Mouse (Mus musculus): ENCODE results near the gene Ninj2. TPM values are rescaled to one million over a fixed set of nuclear protein-coding genes. Genes with fewer than 3 reads are reported as not detected.

Ninj2 gene
- polyA plus RNA-seq, 1 experiment from 2014 or later, result not detected

DNA sequence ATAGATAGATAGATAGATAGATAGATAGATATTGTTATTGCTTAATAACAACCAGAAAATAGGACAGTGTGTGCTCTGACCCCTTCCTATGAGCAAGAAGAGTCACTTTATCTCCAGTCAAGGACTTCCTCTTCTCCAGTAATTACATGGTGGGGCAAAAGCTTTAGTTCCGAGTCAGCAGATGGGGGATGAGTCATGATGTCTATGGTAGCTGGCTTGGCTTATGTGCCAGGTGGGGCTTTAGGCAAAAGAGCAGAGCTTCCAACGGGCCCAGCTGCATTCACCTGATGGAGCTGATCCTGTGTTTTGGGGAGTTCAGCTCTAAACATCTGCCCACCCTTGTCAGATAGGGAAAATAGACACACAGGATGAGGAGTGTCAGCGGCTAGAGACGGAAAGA is 62.4 kb downstream of the Ninj2 start:
- 86% methylated on average over 4 of the region's 4 CpGs for WGBS
- H3K9ac ChIP-seq (ENCODE audit: low read length), result no peak overlapping the region
- no peaks in the 10 kb centered on the region for H3K27me3 ChIP-seq (ENCODE audit: control insufficient read depth, insufficient read depth, low read length)
- H3K27ac ChIP-seq (ENCODE audit: low read depth, low read length), result no peak overlapping the region
- DNase-seq (ENCODE audit: low spot score, missing footprints), result no peak
- no peaks in the 10 kb centered on the region for H3K36me3 ChIP-seq (ENCODE audit: control insufficient read depth, insufficient read depth, low read length)
- ATAC-seq (ENCODE audit: low FRiP score), result no peak
- no peaks in the 10 kb centered on the region for H3K9me3 ChIP-seq (ENCODE audit: control insufficient read depth, low read length)
- H3K4me2 ChIP-seq, result no peak overlapping the region
- H3K4me1 ChIP-seq (ENCODE audit: control insufficient read depth, insufficient read depth, low read length), result peaks cover 2% of the 10 kb centered on the region; the same call in 1 of the 2 replicates
- no peak overlapping the region for H3K4me3 ChIP-seq (ENCODE audit: low read depth, low read length)

DNA sequence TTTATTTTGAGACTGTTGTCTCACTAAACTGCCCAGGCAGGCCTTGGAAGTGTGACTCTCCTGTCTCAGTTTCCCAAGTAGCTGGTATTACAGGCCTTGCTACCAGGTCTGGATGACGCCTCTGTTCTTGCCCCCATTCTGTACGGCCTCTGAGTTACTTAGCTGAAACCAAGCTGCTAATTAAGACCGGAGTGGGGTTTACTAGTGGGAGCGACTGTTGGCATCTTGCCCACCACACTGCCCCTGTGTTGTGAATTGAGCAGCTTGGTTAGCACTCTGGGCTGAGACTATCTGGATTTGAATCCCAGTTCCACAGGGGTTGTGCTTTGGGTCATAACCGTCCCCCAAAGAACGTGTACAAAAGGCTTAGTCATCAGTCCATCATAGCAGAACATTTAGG is 64.3 kb downstream of the Ninj2 start:
- peaks cover 2% of the 10 kb centered on the region; the same call in 1 of the 2 replicates for H3K4me1 ChIP-seq (ENCODE audit: control insufficient read depth, insufficient read depth, low read length)
- H3K4me3 ChIP-seq (ENCODE audit: low read depth, low read length), result no peak overlapping the region
- no peak overlapping the region for H3K27ac ChIP-seq (ENCODE audit: low read depth, low read length)
- WGBS, result 80% methylated on average over 6 of the region's 6 CpGs
- ATAC-seq (ENCODE audit: low FRiP score), result no peak
- DNase-seq (ENCODE audit: low spot score, missing footprints), result no peak
- H3K27me3 ChIP-seq (ENCODE audit: control insufficient read depth, insufficient read depth, low read length), result no peaks in the 10 kb centered on the region
- H3K9ac ChIP-seq (ENCODE audit: low read length), result no peak overlapping the region
- no peaks in the 10 kb centered on the region for H3K9me3 ChIP-seq (ENCODE audit: control insufficient read depth, low read length)
- H3K36me3 ChIP-seq (ENCODE audit: control insufficient read depth, insufficient read depth, low read length), result no peaks in the 10 kb centered on the region
- H3K4me2 ChIP-seq, result no peak overlapping the region

- DNase-seq (ENCODE audit: low spot score, missing footprints), result no peak
- no peaks in the 10 kb centered on the region for H3K9me3 ChIP-seq (ENCODE audit: control insufficient read depth, low read length)
- no peaks in the 10 kb centered on the region for H3K36me3 ChIP-seq (ENCODE audit: control insufficient read depth, insufficient read depth, low read length)
- no peak for ATAC-seq (ENCODE audit: low FRiP score)
- H3K4me3 ChIP-seq (ENCODE audit: low read depth, low read length), result no peak overlapping the region
- H3K27me3 ChIP-seq (ENCODE audit: control insufficient read depth, insufficient read depth, low read length), result no peaks in the 10 kb centered on the region
- no peak overlapping the region for H3K4me2 ChIP-seq
- 68% methylated on average over 9 of the region's 9 CpGs for WGBS
- H3K9ac ChIP-seq (ENCODE audit: low read length), result no peak overlapping the region
- no peak overlapping the region for H3K27ac ChIP-seq (ENCODE audit: low read depth, low read length)
- peaks cover 2% of the 10 kb centered on the region; the same call in 1 of the 2 replicates for H3K4me1 ChIP-seq (ENCODE audit: control insufficient read depth, insufficient read depth, low read length)
Measured at GRCm38 (mm10) chr6:120159133-120159901, 66.2 kb downstream of the Ninj2 start.

GRCm38 (mm10) chr6:120162928-120163327 is 69.8 kb downstream of the Ninj2 start:
- WGBS, result 85% methylated on average over 6 of the region's 6 CpGs
- no peak for DNase-seq (ENCODE audit: low spot score, missing footprints)
- ATAC-seq (ENCODE audit: low FRiP score), result no peak

DNA sequence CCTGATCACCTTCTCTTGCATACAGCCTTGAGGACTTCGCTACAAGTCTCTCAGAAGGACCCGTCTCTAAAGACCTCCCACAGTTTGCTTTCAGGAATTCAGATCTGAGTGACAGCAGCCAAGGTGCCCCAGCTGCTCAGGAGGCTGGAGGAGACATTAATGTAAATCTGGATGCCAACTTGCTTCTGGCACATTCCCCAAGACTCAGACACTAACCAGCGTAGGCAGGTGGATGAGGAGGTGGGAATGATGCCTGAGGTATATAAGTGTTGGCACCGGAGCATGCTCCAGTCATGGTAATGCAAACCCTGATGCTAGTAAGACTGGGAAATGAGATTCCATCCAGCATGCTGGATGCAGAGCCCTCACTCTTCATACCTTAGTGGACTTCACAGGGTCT is 71.6 kb downstream of the Ninj2 start:
- no peak overlapping the region for H3K4me3 ChIP-seq (ENCODE audit: low read depth, low read length)
- no peak for DNase-seq (ENCODE audit: low spot score, missing footprints)
- no peaks in the 10 kb centered on the region for H3K9me3 ChIP-seq (ENCODE audit: control insufficient read depth, low read length)
- no peak for ATAC-seq (ENCODE audit: low FRiP score)
- no peak overlapping the region for H3K9ac ChIP-seq (ENCODE audit: low read length)
- H3K4me2 ChIP-seq, result no peak overlapping the region
- no peaks in the 10 kb centered on the region for H3K4me1 ChIP-seq (ENCODE audit: control insufficient read depth, insufficient read depth, low read length)
- no peak overlapping the region for H3K27ac ChIP-seq (ENCODE audit: low read depth, low read length)
- H3K27me3 ChIP-seq (ENCODE audit: control insufficient read depth, insufficient read depth, low read length), result no peaks in the 10 kb centered on the region
- no peaks in the 10 kb centered on the region for H3K36me3 ChIP-seq (ENCODE audit: control insufficient read depth, insufficient read depth, low read length)
- 82% methylated on average over 4 of the region's 4 CpGs for WGBS

More at GRCm38 (mm10) chr6:120162928-120163327, 69.8 kb downstream of the Ninj2 start:
- Histone ChIP-seq H3K36me3 (ENCODE audit: control insufficient read depth, insufficient read depth, low read length) (no peaks in the 10 kb centered on the region), H3K9me3 (ENCODE audit: control insufficient read depth, low read length) (no peaks in the 10 kb centered on the region), H3K27me3 (ENCODE audit: control insufficient read depth, insufficient read depth, low read length) (no peaks in the 10 kb centered on the region), H3K27ac (ENCODE audit: low read depth, low read length) (no peak overlapping the region), H3K4me2 (no peak overlapping the region), H3K4me3 (ENCODE audit: low read depth, low read length) (no peak overlapping the region), H3K4me1 (ENCODE audit: control insufficient read depth, insufficient read depth, low read length) (no peaks in the 10 kb centered on the region), H3K9ac (ENCODE audit: low read length) (no peak overlapping the region)

GRCm38 (mm10) chr6:120167574-120167973 is 74.4 kb downstream of the Ninj2 start:
- Histone ChIP-seq H3K4me2 (no peak overlapping the region), H3K27ac (ENCODE audit: low read depth, low read length) (no peak overlapping the region), H3K27me3 (ENCODE audit: control insufficient read depth, insufficient read depth, low read length) (no peaks in the 10 kb centered on the region; the same call in 1 of the 2 replicates), H3K4me3 (ENCODE audit: low read depth, low read length) (no peak overlapping the region), H3K9me3 (ENCODE audit: control insufficient read depth, low read length) (no peaks in the 10 kb centered on the region), H3K36me3 (ENCODE audit: control insufficient read depth, insufficient read depth, low read length) (no peaks in the 10 kb centered on the region), H3K9ac (ENCODE audit: low read length) (no peak overlapping the region), H3K4me1 (ENCODE audit: control insufficient read depth, insufficient read depth, low read length) (no peaks in the 10 kb centered on the region)
- no peak for DNase-seq (ENCODE audit: low spot score, missing footprints)
- ATAC-seq (ENCODE audit: low FRiP score), result no peak
- 79% methylated on average over 4 of the region's 4 CpGs for WGBS

- H3K36me3 ChIP-seq (ENCODE audit: control insufficient read depth, insufficient read depth, low read length), result no peaks in the 10 kb centered on the region
- H3K27ac ChIP-seq (ENCODE audit: low read depth, low read length), result no peak overlapping the region
- ATAC-seq (ENCODE audit: low FRiP score) (no peak), DNase-seq (ENCODE audit: low spot score, missing footprints) (no peak)
- H3K4me3 ChIP-seq (ENCODE audit: low read depth, low read length), result no peak overlapping the region
- WGBS, result 83% methylated on average over 8 of the region's 8 CpGs
- no peak overlapping the region for H3K9ac ChIP-seq (ENCODE audit: low read length)
- no peaks in the 10 kb centered on the region for H3K4me1 ChIP-seq (ENCODE audit: control insufficient read depth, insufficient read depth, low read length)
- no peaks in the 10 kb centered on the region for H3K9me3 ChIP-seq (ENCODE audit: control insufficient read depth, low read length)
- H3K27me3 ChIP-seq (ENCODE audit: control insufficient read depth, insufficient read depth, low read length), result no peaks in the 10 kb centered on the region; the same call in 1 of the 2 replicates
- H3K4me2 ChIP-seq, result no peak overlapping the region
Measured at GRCm38 (mm10) chr6:120172294-120173017, 79.3 kb downstream of the Ninj2 start.

DNA sequence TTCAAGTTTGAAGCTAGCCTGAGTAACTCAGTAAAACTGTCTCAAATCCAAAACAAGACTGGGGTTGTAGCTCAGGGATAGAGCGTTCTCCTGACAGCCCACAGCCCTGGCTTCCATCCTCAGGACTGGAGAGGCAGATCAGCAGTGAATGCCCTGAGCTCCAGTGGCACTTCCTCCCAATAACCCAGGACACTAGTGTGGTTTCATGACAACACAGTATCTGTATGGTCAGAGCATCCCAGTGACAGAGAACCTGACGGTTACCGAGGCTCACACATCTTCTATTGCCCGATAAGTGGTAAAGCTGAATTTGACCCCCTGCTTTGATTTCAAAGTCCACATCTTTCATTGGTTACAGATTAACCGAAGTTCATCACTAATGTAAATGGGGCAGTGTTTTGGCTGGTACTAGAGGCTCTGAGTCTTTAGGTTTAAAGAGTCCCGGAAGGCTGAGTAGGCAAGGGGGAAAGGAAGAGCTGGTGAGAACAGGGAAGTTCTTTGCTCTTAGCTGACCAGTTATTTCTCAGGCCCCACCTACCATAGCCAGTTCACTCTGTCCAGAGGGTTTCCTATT is 81.0 kb downstream of the Ninj2 start:
- no peak for ATAC-seq (ENCODE audit: low FRiP score)
- no peak overlapping the region for H3K4me2 ChIP-seq
- no peaks in the 10 kb centered on the region for H3K36me3 ChIP-seq (ENCODE audit: control insufficient read depth, insufficient read depth, low read length)
- 82% methylated on average over 6 of the region's 6 CpGs for WGBS
- H3K9ac ChIP-seq (ENCODE audit: low read length), result no peak overlapping the region
- H3K27ac ChIP-seq (ENCODE audit: low read depth, low read length), result no peak overlapping the region
- no peaks in the 10 kb centered on the region for H3K4me1 ChIP-seq (ENCODE audit: control insufficient read depth, insufficient read depth, low read length)
- H3K9me3 ChIP-seq (ENCODE audit: control insufficient read depth, low read length), result no peaks in the 10 kb centered on the region
- H3K27me3 ChIP-seq (ENCODE audit: control insufficient read depth, insufficient read depth, low read length), result no peaks in the 10 kb centered on the region; the same call in 1 of the 2 replicates
- no peak for DNase-seq (ENCODE audit: low spot score, missing footprints)
- H3K4me3 ChIP-seq (ENCODE audit: low read depth, low read length), result no peak overlapping the region

DNA sequence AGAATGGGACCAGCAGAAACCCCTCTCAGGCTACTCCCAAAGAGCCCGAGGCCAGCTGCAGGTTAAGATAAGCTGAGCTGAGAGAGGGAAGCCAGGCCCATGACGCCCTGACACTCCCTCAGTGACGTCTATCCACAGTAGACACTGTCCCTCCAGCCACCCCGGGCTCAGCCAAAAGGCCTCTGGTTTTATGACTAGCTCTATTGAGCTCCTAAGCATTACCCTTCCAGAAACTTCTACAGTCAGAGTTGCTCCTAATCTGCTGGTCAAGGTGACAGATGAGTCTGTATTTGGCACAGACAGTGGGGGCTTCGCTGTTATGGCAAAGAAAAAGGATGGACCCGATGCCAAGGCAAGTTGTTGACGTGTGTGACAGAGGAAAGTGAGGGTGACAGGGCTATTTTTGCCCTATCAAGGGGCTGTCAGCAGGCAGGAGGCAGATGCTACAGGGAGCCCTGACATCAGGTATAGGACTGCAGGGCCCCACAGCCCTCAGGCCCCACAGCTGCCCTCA is 81.5 kb downstream of the Ninj2 start:
- 80% methylated on average over 7 of the region's 7 CpGs for WGBS
- ATAC-seq (ENCODE audit: low FRiP score) (0 out of 2 replicates have a peak, but pooled peaks have one; percentile 38), DNase-seq (ENCODE audit: low spot score, missing footprints) (no peak)
- Histone ChIP-seq H3K36me3 (ENCODE audit: control insufficient read depth, insufficient read depth, low read length) (no peaks in the 10 kb centered on the region), H3K4me2 (no peak overlapping the region), H3K27ac (ENCODE audit: low read depth, low read length) (no peak overlapping the region), H3K4me1 (ENCODE audit: control insufficient read depth, insufficient read depth, low read length) (no peaks in the 10 kb centered on the region), H3K9ac (ENCODE audit: low read length) (no peak overlapping the region), H3K4me3 (ENCODE audit: low read depth, low read length) (no peak overlapping the region), H3K27me3 (ENCODE audit: control insufficient read depth, insufficient read depth, low read length) (no peaks in the 10 kb centered on the region; the same call in 1 of the 2 replicates), H3K9me3 (ENCODE audit: control insufficient read depth, low read length) (no peaks in the 10 kb centered on the region)

Data from midbrain, embryonic 11.5 days (tissue).